Mouse (Mus musculus): ENCODE measurements around the gene Dok3.
"Not testable (repeated sequence)": the region's sequence is repeated elsewhere in the genome, so short reads cannot be mapped to it uniquely, and the experiment has no call there.

DNA sequence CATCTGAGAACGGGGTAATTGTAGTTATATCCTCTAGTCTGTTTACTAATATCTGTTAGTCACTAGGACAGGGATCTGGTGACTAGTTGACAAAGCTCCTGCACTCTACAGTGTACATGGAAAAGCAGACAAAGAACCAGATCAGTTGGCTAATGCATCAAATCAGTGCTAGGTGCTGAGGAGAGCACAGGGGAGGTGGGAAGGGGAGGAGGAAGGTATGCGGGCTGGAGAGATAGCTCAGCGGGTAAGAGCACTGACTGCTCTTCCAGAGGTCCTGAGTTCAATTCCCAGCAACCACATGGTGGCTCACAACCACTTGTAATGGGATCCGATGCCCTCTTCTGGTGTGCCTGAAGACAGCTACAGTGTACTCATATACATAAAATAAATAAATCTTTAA is 39.4 kb upstream of the Dok3 start:
- not testable (repeated sequence) for TF ChIP-seq POLR2A, CTCF (IDR thresholded peaks at IDR 0.05; ENCODE audit: insufficient read depth, low read depth, low read length)
